Mouse (Mus musculus): ENCODE measurements at regions not wholly inside any gene's neighbourhood (a gene's known extent, or its start where the extent isn't known, plus 50 kb on each side); places are given as distances from the start of the nearest gene placed in this dataset.

- 84% methylated on average over 1 of the region's 1 CpGs for WGBS
These were observed 244.5 kb upstream of the Dnajc19 start for GRCm38 (mm10) chr3:34325669-34326068.

GRCm38 (mm10) chr3:34322527-34323210 is 241.5 kb upstream of the Dnajc19 start:
- Histone ChIP-seq H3K4me1 (ENCODE audit: control insufficient read depth, insufficient read depth, low read length) (peaks cover 12% of the 10 kb centered on the region), H3K27ac (ENCODE audit: insufficient read depth, low read depth, low read length) (no peak overlapping the region), H3K4me3 (ENCODE audit: insufficient read depth, low read depth, low read length) (no peak overlapping the region)
- 72% methylated on average over 15 of the region's 15 CpGs for WGBS
- TF ChIP-seq CTCF (IDR thresholded peaks at IDR 0.05; ENCODE audit: insufficient read depth, low read depth, low read length) (no peak), POLR2A (IDR thresholded peaks at IDR 0.05; ENCODE audit: insufficient read depth, low read depth, low read length) (no peak)

More at GRCm38 (mm10) chr3:34325669-34326068, 244.5 kb upstream of the Dnajc19 start:
- peaks cover 9% of the 10 kb centered on the region for H3K4me1 ChIP-seq (ENCODE audit: control insufficient read depth, insufficient read depth, low read length)
- H3K27ac ChIP-seq (ENCODE audit: insufficient read depth, low read depth, low read length): no peak overlapping the region
- TF ChIP-seq POLR2A (IDR thresholded peaks at IDR 0.05; ENCODE audit: insufficient read depth, low read depth, low read length) (no peak), CTCF (IDR thresholded peaks at IDR 0.05; ENCODE audit: insufficient read depth, low read depth, low read length) (no peak)
- no peak overlapping the region for H3K4me3 ChIP-seq (ENCODE audit: insufficient read depth, low read depth, low read length)

DNA sequence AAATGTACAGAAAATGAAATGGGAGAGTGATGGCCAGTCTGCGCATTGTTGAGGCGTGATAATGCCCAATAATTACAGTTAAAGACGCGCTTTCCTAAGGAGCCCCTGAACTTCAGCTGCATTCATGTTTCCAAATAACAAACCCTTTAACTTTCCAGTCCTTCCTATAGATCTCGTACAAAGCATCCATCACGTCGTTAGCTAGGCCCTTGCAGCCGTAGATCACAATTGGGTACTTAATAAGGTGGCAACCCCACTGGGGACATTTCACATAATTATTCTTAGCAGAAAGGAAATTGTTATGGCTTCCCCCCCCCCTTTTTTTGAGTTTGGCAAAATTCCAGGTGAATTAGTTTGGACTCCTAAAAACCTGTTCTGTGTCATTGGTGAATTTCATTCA is 233.7 kb upstream of the Dnajc19 start:
- 80% methylated on average over 8 of the region's 8 CpGs for WGBS

GRCm38 (mm10) chr3:34314393-34314792 is 233.3 kb upstream of the Dnajc19 start:
- H3K4me3 ChIP-seq (ENCODE audit: insufficient read depth, low read depth, low read length): no peak overlapping the region
- peaks cover 6% of the 10 kb centered on the region for H3K4me1 ChIP-seq (ENCODE audit: control insufficient read depth, insufficient read depth, low read length)
- no peak for TF ChIP-seq CTCF (IDR thresholded peaks at IDR 0.05; ENCODE audit: insufficient read depth, low read depth, low read length)
- no peak for TF ChIP-seq POLR2A (IDR thresholded peaks at IDR 0.05; ENCODE audit: insufficient read depth, low read depth, low read length)
- H3K27ac ChIP-seq (ENCODE audit: insufficient read depth, low read depth, low read length): no peak overlapping the region
- 53% methylated on average over 11 of the region's 11 CpGs for WGBS

More for the DNA sequence above, 233.7 kb upstream of the Dnajc19 start:
- peaks cover 7% of the 10 kb centered on the region for H3K4me1 ChIP-seq (ENCODE audit: control insufficient read depth, insufficient read depth, low read length)
- no peak for TF ChIP-seq POLR2A (IDR thresholded peaks at IDR 0.05; ENCODE audit: insufficient read depth, low read depth, low read length)
- TF ChIP-seq CTCF (IDR thresholded peaks at IDR 0.05; ENCODE audit: insufficient read depth, low read depth, low read length): no peak
- no peak overlapping the region for H3K27ac ChIP-seq (ENCODE audit: insufficient read depth, low read depth, low read length)
- H3K4me3 ChIP-seq (ENCODE audit: insufficient read depth, low read depth, low read length): no peak overlapping the region

DNA sequence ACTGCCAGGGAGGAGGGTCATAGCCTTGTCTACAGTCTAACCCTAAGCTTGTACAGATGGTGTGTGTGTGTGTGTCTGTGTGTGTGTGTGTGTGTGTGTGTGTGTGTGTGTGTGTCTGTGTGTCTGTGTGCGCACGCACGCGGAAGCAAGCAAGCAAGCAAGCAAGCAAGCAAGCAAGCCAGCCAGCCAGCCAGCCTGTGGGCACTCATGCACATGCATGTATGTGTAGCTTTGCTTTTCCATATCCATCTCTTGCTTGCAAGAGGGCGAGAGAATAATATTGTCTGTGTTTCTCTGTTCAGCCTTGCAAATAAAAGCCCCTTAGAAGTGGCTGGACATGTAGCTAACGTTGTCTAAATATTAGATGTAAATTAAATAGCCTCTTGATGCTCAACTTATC is 230.8 kb upstream of the Dnajc19 start:
- Histone ChIP-seq H3K4me3 (ENCODE audit: insufficient read depth, low read depth, low read length) (no peak overlapping the region), H3K27ac (ENCODE audit: insufficient read depth, low read depth, low read length) (no peak overlapping the region), H3K4me1 (ENCODE audit: control insufficient read depth, insufficient read depth, low read length) (peaks cover 4% of the 10 kb centered on the region)
- 61% methylated on average over 6 of the region's 6 CpGs for WGBS
- TF ChIP-seq POLR2A (IDR thresholded peaks at IDR 0.05; ENCODE audit: insufficient read depth, low read depth, low read length) (no peak), CTCF (IDR thresholded peaks at IDR 0.05; ENCODE audit: insufficient read depth, low read depth, low read length) (no peak)

GRCm38 (mm10) chr3:34299637-34300036 is 218.5 kb upstream of the Dnajc19 start:
- H3K27ac ChIP-seq (ENCODE audit: insufficient read depth, low read depth, low read length): no peak overlapping the region
- H3K4me3 ChIP-seq (ENCODE audit: insufficient read depth, low read depth, low read length): no peak overlapping the region
- no peaks in the 10 kb centered on the region for H3K4me1 ChIP-seq (ENCODE audit: control insufficient read depth, insufficient read depth, low read length)
- 50% methylated on average over 2 of the region's 2 CpGs for WGBS
- no peak for TF ChIP-seq CTCF (IDR thresholded peaks at IDR 0.05; ENCODE audit: insufficient read depth, low read depth, low read length)
- TF ChIP-seq POLR2A (IDR thresholded peaks at IDR 0.05; ENCODE audit: insufficient read depth, low read depth, low read length): no peak

- Histone ChIP-seq H3K4me3 (ENCODE audit: insufficient read depth, low read depth, low read length) (no peak overlapping the region), H3K27ac (ENCODE audit: insufficient read depth, low read depth, low read length) (no peak overlapping the region), H3K4me1 (ENCODE audit: control insufficient read depth, insufficient read depth, low read length) (no peaks in the 10 kb centered on the region)
- 14% methylated on average over 5 of the region's 5 CpGs for WGBS
- TF ChIP-seq CTCF (IDR thresholded peaks at IDR 0.05; ENCODE audit: insufficient read depth, low read depth, low read length): no peak
- TF ChIP-seq POLR2A (IDR thresholded peaks at IDR 0.05; ENCODE audit: insufficient read depth, low read depth, low read length): no peak
These were observed 206.7 kb upstream of the Dnajc19 start for GRCm38 (mm10) chr3:34287836-34288235.

GRCm38 (mm10) chr3:34270154-34270553 is 189.0 kb upstream of the Dnajc19 start:
- no peak for TF ChIP-seq CTCF (IDR thresholded peaks at IDR 0.05; ENCODE audit: insufficient read depth, low read depth, low read length)
- TF ChIP-seq POLR2A (IDR thresholded peaks at IDR 0.05; ENCODE audit: insufficient read depth, low read depth, low read length): no peak
- Histone ChIP-seq H3K4me1 (ENCODE audit: control insufficient read depth, insufficient read depth, low read length) (peaks cover 17% of the 10 kb centered on the region), H3K27ac (ENCODE audit: insufficient read depth, low read depth, low read length) (peak overlapping the region; percentile 54), H3K4me3 (ENCODE audit: insufficient read depth, low read depth, low read length) (no peak overlapping the region)
- whole genome bisulfite sequencing: 39% methylated on average over 10 of the region's 10 CpGs

- Histone ChIP-seq H3K4me1 (ENCODE audit: control insufficient read depth, insufficient read depth, low read length) (peaks cover 18% of the 10 kb centered on the region), H3K4me3 (ENCODE audit: insufficient read depth, low read depth, low read length) (no peak overlapping the region), H3K27ac (ENCODE audit: insufficient read depth, low read depth, low read length) (peak overlapping the region; percentile 45; the same call in 1 of the 2 replicates)
- no peak for TF ChIP-seq CTCF (IDR thresholded peaks at IDR 0.05; ENCODE audit: insufficient read depth, low read depth, low read length)
- no peak for TF ChIP-seq POLR2A (IDR thresholded peaks at IDR 0.05; ENCODE audit: insufficient read depth, low read depth, low read length)
- 45% methylated on average over 12 of the region's 12 CpGs for WGBS
These were observed 185.3 kb upstream of the Dnajc19 start for GRCm38 (mm10) chr3:34266462-34266861.
